Mouse (Mus musculus) limb, embryonic 12.5 days (tissue): ENCODE data around the gene Casc3. TPM values are rescaled to one million over a fixed set of nuclear protein-coding genes. Genes with fewer than 3 reads are reported as not detected.

ENCODE experiments used
- ATAC-seq: fragments of 200-750 bp; cut with Nextera tagmentation; 2 replicates; pipeline ENCODE4 v1.8.0; 2017; ENCODE audit warnings: low read depth, moderate TSS enrichment; ENCODE audit not compliant: insufficient number of reproducible peaks, insufficient read depth, low FRiP score, low TSS enrichment
- H3K27ac ChIP-seq: fragments of 300-500 bp; sonication (generic); 2 replicates; pipeline ENCODE4 v1.5.1; 2016; ENCODE audit warnings: mild to moderate bottlenecking, moderate library complexity
- H3K27me3 ChIP-seq: fragments of 300-500 bp; sonication (generic); 2 replicates; pipeline ENCODE4 v1.6.1; 2016; ENCODE audit warnings: mild to moderate bottlenecking, moderate library complexity
- H3K36me3 ChIP-seq: fragments of 300-500 bp; sonication (generic); 2 replicates; pipeline ENCODE4 v1.6.1; 2016; ENCODE audit warnings: mild to moderate bottlenecking, moderate library complexity
- H3K4me1 ChIP-seq: fragments of 300-500 bp; sonication (generic); replicated peaks from 2 replicates; pipeline ENCODE4 v1.6.1; 2016
- H3K4me2 ChIP-seq: fragments of 300-500 bp; sonication (generic); 2 replicates; pipeline ENCODE4 v1.6.1; 2016; ENCODE audit warnings: mild to moderate bottlenecking, moderate library complexity
- H3K4me3 ChIP-seq: fragments of 300-500 bp; sonication (generic); replicated peaks from 2 replicates; pipeline ENCODE4 v1.5.1; 2016; ENCODE audit warnings: mild to moderate bottlenecking
- H3K9ac ChIP-seq: fragments of 300-500 bp; sonication (generic); replicated peaks from 2 replicates; pipeline ENCODE4 v1.6.1; 2016; ENCODE audit warnings: mild to moderate bottlenecking, moderate library complexity
- H3K9me3 ChIP-seq: fragments of 300-500 bp; sonication (generic); 2 replicates; pipeline ENCODE4 v1.6.1; 2016; ENCODE audit warnings: mild to moderate bottlenecking, moderate library complexity
- whole genome bisulfite sequencing: fragments of 180-500 bp; shearing (Covaris S2); methylation state at CpG from one replicate; pipeline ENCODE4 v1.1.7; 2016; 5-methylcytosine and 5-hydroxymethylcytosine counted together
- polyA plus RNA-seq: library from polyadenylated mRNA; unstranded; fragments of >200 nt; fragmentation: Nextera tagmentation; extraction: Ambion mirVana; gene quantifications from 2 replicates; pipeline ENCODE4 v1.2.1, GENCODE M21; 2016

The Casc3 gene
- polyA plus RNA-seq, 1 experiment from 2014 or later, result 48.1 TPM

GRCm38 (mm10) chr11:98767276-98767675 lies 37.4 kb upstream of the Casc3 start:
- H3K27ac ChIP-seq, result no peak overlapping the region
- H3K27me3 ChIP-seq, result no peaks in the 10 kb centered on the region
- H3K4me2 ChIP-seq, result peak overlapping the region; percentile 32; the same call in 1 of the 2 replicates
- peak overlapping the region; percentile 37; the same call in 1 of the 2 replicates for H3K9ac ChIP-seq
- peaks cover 36% of the 10 kb centered on the region for H3K4me1 ChIP-seq
- WGBS, result 11% methylated on average over 8 of the region's 9 CpGs
- H3K4me3 ChIP-seq, result no peak overlapping the region
- H3K36me3 ChIP-seq, result peaks cover 62% of the 10 kb centered on the region
- H3K9me3 ChIP-seq, result no peaks in the 10 kb centered on the region
- ATAC-seq, result no peak

- peaks cover 59% of the 10 kb centered on the region for H3K36me3 ChIP-seq
- ATAC-seq, result no peak
- H3K27ac ChIP-seq, result no peak overlapping the region
- no peaks in the 10 kb centered on the region for H3K27me3 ChIP-seq
- no peak overlapping the region for H3K4me3 ChIP-seq
- WGBS, result 22% methylated on average over 4 of the region's 4 CpGs
- peaks cover 37% of the 10 kb centered on the region for H3K4me1 ChIP-seq
- no peaks in the 10 kb centered on the region for H3K9me3 ChIP-seq
- no peak overlapping the region; the same call in 1 of the 2 replicates for H3K9ac ChIP-seq
- H3K4me2 ChIP-seq, result no peak overlapping the region; the same call in 1 of the 2 replicates
These were observed 37.0 kb upstream of the Casc3 start for GRCm38 (mm10) chr11:98767713-98768112.

GRCm38 (mm10) chr11:98768127-98769006 lies 36.3 kb upstream of the Casc3 start:
- no peak for ATAC-seq
- H3K27me3 ChIP-seq, result no peaks in the 10 kb centered on the region
- 34% methylated on average over 37 of the region's 39 CpGs for WGBS
- H3K4me2 ChIP-seq, result peak overlapping the region; percentile 26
- no peaks in the 10 kb centered on the region for H3K9me3 ChIP-seq
- H3K9ac ChIP-seq, result no peak overlapping the region
- H3K4me3 ChIP-seq, result 0 out of 2 replicates have a peak overlapping the region, but pooled peaks have one; percentile 5
- H3K27ac ChIP-seq, result no peak overlapping the region
- peaks cover 53% of the 10 kb centered on the region for H3K36me3 ChIP-seq
- peaks cover 39% of the 10 kb centered on the region for H3K4me1 ChIP-seq

- peaks cover 48% of the 10 kb centered on the region for H3K4me1 ChIP-seq
- no peak for ATAC-seq
- H3K27ac ChIP-seq, result no peak overlapping the region
- no peak overlapping the region for H3K4me2 ChIP-seq
- WGBS, result 89% methylated on average over 25 of the region's 25 CpGs
- H3K36me3 ChIP-seq, result peaks cover 43% of the 10 kb centered on the region
- H3K4me3 ChIP-seq, result no peak overlapping the region
- no peak overlapping the region for H3K9ac ChIP-seq
- H3K9me3 ChIP-seq, result no peaks in the 10 kb centered on the region
- no peaks in the 10 kb centered on the region for H3K27me3 ChIP-seq
These were observed 35.4 kb upstream of the Casc3 start for GRCm38 (mm10) chr11:98769007-98769954.

GRCm38 (mm10) chr11:98770096-98770975 lies 34.4 kb upstream of the Casc3 start:
- Histone ChIP-seq H3K4me2 (no peak overlapping the region), H3K4me3 (no peak overlapping the region), H3K4me1 (peaks cover 56% of the 10 kb centered on the region), H3K27ac (no peak overlapping the region), H3K36me3 (peaks cover 34% of the 10 kb centered on the region), H3K9me3 (no peaks in the 10 kb centered on the region), H3K9ac (no peak overlapping the region), H3K27me3 (no peaks in the 10 kb centered on the region)
- no peak for ATAC-seq
- 93% methylated on average over 26 of the region's 26 CpGs for WGBS

GRCm38 (mm10) chr11:98771131-98771530 lies 33.6 kb upstream of the Casc3 start:
- Histone ChIP-seq H3K36me3 (peaks cover 28% of the 10 kb centered on the region), H3K9ac (no peak overlapping the region), H3K4me1 (peaks cover 56% of the 10 kb centered on the region), H3K27me3 (no peaks in the 10 kb centered on the region), H3K4me2 (no peak overlapping the region), H3K4me3 (no peak overlapping the region), H3K9me3 (no peaks in the 10 kb centered on the region), H3K27ac (no peak overlapping the region)
- ATAC-seq, result no peak
- WGBS, result 94% methylated on average over 18 of the region's 18 CpGs

GRCm38 (mm10) chr11:98771844-98772525 lies 32.7 kb upstream of the Casc3 start:
- 95% methylated on average over 11 of the region's 11 CpGs for WGBS

GRCm38 (mm10) chr11:98772667-98773171 lies 32.0 kb upstream of the Casc3 start:
- no peak for ATAC-seq
- peaks cover 54% of the 10 kb centered on the region for H3K4me1 ChIP-seq
- no peaks in the 10 kb centered on the region for H3K27me3 ChIP-seq
- no peak overlapping the region for H3K27ac ChIP-seq
- H3K4me3 ChIP-seq, result no peak overlapping the region
- 71% methylated on average over 8 of the region's 8 CpGs for WGBS
- H3K36me3 ChIP-seq, result peaks cover 28% of the 10 kb centered on the region
- no peak overlapping the region for H3K9ac ChIP-seq
- H3K9me3 ChIP-seq, result no peaks in the 10 kb centered on the region
- 0 out of 2 replicates have a peak overlapping the region, but pooled peaks have one; percentile 76 for H3K4me2 ChIP-seq

More at GRCm38 (mm10) chr11:98771844-98772525, 32.7 kb upstream of the Casc3 start:
- Histone ChIP-seq H3K4me2 (no peak overlapping the region), H3K9me3 (no peaks in the 10 kb centered on the region), H3K27me3 (no peaks in the 10 kb centered on the region), H3K4me3 (no peak overlapping the region), H3K27ac (no peak overlapping the region), H3K4me1 (peaks cover 56% of the 10 kb centered on the region), H3K9ac (no peak overlapping the region), H3K36me3 (peaks cover 28% of the 10 kb centered on the region)
- ATAC-seq, result no peak

GRCm38 (mm10) chr11:98773635-98774295 lies 30.9 kb upstream of the Casc3 start:
- Histone ChIP-seq H3K9ac (no peak overlapping the region), H3K36me3 (peaks cover 22% of the 10 kb centered on the region), H3K27ac (no peak overlapping the region; the same call in 1 of the 2 replicates), H3K4me2 (peak overlapping the region; percentile 76), H3K4me1 (peaks cover 53% of the 10 kb centered on the region), H3K9me3 (no peaks in the 10 kb centered on the region), H3K27me3 (no peaks in the 10 kb centered on the region), H3K4me3 (peak overlapping the region; percentile 40)
- WGBS, result 1% methylated on average over 37 of the region's 37 CpGs
- ATAC-seq, result peak; percentile 54
